Mouse (Mus musculus): ENCODE measurements around the gene Ech1.

GRCm38 (mm10) chr7:28850642-28851041 lies 25.6 kb downstream of the Ech1 start:
- no peak for TF ChIP-seq ZC3H11A (IDR thresholded peaks at IDR 0.05; ENCODE audit: borderline replicate concordance, low read depth, low read length)
- no peak for TF ChIP-seq HCFC1 (IDR thresholded peaks at IDR 0.05; ENCODE audit: borderline replicate concordance, insufficient read depth, low read length)
- TF ChIP-seq ZNF384 (IDR thresholded peaks at IDR 0.05; ENCODE audit: low read depth, low read length): no peak
- no peak for TF ChIP-seq MAFK (IDR thresholded peaks at IDR 0.05; ENCODE audit: insufficient read depth, low read depth, low read length)
- no peak for TF ChIP-seq CHD2 (IDR thresholded peaks at IDR 0.05; ENCODE audit: low read depth, low read length)

Data from ES-E14 (cell line).